Mouse (Mus musculus) neutrophil, adult 5-6 weeks (primary cell): ENCODE data around the gene Zbp1. TPM values are rescaled to one million over a fixed set of nuclear protein-coding genes. Genes with fewer than 3 reads are reported as not detected.
A peak's percentile ranks its signal among the peaks of the same experiment; 100 is the strongest.

ENCODE experiments used
- ATAC-seq: fragments of 151-379, 151-347 bp; 2 replicates; pipeline ENCODE4 v1.8.0; 2017; ENCODE audit warnings: mild to moderate bottlenecking, moderate TSS enrichment; ENCODE audit not compliant: insufficient number of reproducible peaks, poor library complexity, low FRiP score, severe bottlenecking; ENCODE audit errors: extremely low read depth
- total RNA-seq: library from RNA; stranded (forward); fragments of 200-1000 nt; gene quantifications from 2 replicates; pipeline ENCODE4 v1.2.3, GENCODE M21; 2017

Gene Zbp1
- total RNA-seq, 1 experiment from 2014 or later = 35.7 TPM

DNA sequence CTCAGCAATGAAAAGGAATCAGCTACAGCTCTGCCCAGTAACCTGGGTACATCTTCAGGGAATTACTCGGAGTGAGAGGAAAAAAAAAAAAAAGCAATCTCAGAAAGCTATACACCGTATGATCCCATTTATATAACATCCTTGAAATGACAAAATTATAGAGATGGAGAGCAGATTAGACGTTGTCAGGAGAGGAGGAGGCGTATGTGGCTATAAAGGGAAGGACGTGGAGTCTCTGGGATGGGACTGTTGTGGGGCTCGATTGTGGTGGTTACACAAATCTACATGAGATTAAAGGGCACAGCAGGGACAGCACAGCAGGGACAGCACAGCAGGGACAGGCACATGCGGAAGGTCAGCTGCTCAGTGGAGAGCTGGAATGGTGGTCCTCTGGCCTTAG, 30.1 kb upstream of the Zbp1 start:
- no peak for ATAC-seq

- ATAC-seq = no peak
These were observed 29.2 kb upstream of the Zbp1 start for GRCm38 (mm10) chr2:173247911-173248310.

DNA sequence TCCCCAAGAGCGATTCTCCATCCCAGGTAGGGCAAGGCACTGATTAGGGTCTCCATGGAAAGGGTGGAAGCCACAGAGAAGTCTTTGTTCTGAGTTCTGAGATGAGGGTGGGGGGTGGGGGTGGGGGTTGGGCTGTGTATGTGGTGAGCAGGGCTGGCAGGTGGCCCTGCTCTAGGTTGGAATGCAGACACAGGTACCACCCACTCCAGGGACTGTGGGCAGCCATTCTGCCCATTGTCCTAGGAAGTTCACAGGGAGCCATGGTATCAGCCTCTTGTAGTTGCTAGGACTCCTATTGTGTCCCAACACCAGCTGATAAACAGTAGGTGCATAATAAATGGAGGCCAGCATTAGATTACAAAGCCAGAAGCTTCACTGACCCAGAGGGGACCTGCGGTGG, 28.5 kb upstream of the Zbp1 start:
- ATAC-seq = no peak

DNA sequence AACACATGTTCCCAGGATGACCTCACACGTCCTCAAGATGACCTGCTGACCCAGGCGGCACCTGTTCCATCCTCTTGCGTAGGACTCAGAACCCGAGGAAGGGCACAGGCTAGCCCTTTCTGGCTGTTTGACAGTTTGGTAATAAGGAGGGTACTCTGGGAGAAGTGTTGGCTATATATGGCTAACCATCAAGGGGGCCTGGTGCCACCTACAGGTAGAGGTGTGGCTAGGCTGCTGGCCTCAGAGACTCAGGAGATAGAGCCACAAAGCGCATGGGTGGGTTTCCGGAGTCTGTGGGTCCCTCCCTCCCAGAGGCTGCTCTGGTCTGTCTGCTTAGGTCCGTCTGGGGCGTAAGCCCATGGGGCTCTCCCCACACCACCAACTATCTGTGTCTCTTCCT, 28.0 kb upstream of the Zbp1 start:
- no peak for ATAC-seq

DNA sequence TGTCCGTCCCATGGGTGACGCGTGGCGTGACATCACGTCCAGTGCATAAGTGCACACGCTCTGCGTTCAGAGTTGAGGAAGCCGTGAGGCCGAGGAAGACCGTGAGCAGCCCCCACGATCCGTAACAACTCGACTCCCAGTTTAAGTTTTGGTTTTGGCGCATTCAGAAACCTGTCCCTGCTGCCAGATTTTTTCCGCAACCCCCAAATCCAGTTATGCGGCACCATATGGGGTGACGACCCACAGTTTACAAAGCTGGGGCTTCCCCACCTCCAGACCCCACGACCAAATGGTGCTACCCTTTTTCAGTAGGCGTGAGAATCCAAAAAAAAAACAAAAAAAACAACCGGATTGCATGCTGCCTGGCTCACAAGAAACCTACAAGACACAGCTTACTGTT, 26.5 kb upstream of the Zbp1 start:
- ATAC-seq = no peak

DNA sequence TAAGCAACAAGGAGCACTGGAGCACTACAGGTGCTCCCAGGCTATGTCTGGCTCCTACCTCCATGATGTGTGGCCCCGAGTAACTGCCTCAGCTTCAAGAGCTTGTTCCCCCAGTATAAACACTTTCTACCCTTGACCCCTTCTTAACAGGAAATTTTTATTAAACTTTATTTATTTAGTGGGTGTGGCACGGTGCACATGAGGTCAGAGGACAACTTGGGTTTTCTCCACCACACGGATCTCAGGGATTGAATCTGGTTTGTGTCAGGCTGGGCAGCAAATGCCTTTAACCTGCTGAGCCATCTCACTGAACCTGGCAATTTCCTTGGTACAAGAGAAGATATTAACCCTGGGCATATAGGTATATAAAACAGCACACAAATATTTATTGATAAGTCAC, 25.4 kb upstream of the Zbp1 start:
- no peak for ATAC-seq

DNA sequence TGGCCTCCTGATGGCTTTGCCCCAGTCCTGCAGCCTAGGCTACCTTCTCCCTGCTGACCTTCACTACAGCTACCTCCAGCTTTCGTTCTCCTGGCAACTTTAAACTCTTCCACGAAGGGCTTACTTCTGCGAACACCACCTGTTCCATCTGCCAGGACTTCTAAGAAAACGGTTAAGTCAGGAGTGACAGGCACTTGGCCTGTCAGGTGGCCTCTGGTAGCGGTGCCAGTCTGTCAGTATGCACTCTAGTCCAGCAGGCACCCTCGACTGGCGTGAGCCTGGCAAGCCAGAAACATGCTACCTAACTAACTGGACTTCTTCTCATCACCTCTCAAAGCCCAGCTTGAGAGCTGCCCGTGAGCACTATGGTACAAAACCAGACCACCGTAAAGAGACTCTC, 24.9 kb upstream of the Zbp1 start:
- ATAC-seq = no peak

GRCm38 (mm10) chr2:173242874-173243273, 24.2 kb upstream of the Zbp1 start:
- no peak for ATAC-seq

DNA sequence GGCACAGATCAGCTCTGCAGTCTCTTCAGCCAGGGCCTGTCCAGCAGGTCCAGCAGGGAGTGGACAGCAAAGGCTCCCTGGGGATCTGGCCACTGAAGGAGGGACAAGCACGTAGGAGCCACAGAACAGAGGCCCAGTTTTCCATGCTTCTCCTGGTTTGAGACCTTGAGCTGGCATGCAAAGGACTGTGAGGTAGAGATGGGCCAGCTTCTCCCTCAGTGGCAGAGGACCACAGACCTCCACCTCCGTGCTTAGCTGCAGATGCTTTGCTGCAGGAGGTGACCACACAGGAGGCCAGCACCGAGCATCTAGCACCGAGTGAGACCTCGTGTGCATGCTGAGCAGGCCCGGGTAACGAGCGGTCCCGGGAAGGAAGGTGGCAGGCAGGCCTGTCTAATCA, 22.0 kb upstream of the Zbp1 start:
- no peak for ATAC-seq

GRCm38 (mm10) chr2:173238522-173238921, 19.8 kb upstream of the Zbp1 start:
- ATAC-seq = no peak

- ATAC-seq = no peak
These were observed 17.0 kb upstream of the Zbp1 start for GRCm38 (mm10) chr2:173235435-173236332.

DNA sequence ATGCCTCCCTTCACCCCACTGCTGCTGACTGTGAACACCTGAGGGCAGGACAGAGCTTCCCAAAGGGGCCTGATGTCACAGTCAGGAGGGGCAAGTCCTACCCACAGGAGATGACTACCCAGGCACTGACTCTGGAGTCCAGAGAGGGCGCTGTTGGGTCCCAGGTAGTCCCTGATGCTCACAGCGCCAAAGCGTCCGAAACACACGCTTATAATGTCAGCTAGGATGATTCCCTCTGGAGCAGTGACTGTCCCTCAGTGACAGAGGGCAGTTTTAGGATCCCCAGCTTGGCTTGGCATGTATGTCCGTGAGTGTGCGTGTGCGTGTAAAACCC, 14.0 kb upstream of the Zbp1 start:
- ATAC-seq = no peak

DNA sequence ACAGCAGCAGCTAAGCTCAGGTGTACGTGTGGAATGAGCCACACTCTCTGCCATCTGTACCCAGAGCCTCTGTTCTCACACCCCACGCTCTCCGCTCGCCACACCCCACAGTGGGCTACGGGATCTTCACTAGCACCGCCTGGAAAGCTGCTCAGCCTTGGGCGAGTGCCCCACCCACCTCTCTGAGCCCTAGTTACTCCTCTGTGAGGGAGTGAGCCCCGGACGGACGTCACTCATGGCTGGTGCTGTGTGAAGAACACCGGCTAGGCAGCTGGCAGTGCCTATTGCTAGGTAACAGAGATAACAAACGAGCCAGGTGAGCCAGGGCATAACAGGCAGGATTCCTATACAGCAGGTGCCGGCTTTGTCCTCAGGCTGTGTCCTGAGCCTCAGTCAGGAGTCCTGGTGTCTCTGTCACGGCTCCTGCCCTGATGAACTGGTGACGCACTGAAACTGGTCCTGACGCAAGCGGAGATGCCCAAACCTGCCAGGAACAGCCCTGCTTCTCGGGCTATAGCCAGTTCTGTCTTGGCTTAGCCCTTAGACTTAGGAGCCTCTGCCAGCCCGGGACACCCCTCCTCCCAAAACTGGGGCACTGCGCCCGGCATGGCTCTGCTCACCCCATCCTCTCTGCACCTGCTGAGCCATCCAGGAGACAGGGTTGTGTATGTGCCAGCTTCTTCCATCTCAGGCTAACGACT, 13.5 kb upstream of the Zbp1 start:
- ATAC-seq = no peak

- peak; percentile 70 for ATAC-seq
These were observed 11.0 kb upstream of the Zbp1 start for GRCm38 (mm10) chr2:173229578-173230224.

- ATAC-seq = no peak
These were observed 9.8 kb upstream of the Zbp1 start for GRCm38 (mm10) chr2:173228567-173228966.

- ATAC-seq = no peak
These were observed 8.1 kb upstream of the Zbp1 start for GRCm38 (mm10) chr2:173226792-173227191.

DNA sequence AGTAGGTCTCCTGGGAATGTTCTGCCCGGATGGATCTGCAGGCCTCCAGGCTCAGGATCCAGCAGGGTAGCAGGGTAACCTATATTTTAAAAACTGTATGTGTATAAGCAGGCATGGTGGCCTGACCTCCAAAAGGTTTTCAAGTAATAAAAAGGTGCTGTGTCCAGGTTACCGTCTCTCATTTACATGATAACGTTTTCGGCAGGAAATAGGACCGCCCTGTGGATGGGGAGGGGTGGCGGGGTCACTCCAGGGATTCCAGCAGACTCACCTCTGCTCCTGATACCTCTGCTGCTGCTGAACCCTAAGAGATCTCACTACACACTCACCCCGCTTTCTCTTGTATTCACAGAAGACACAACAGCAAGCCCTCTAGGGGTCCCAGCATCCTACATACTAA, 7.2 kb upstream of the Zbp1 start:
- no peak for ATAC-seq

- no peak for ATAC-seq
These were observed 6.1 kb upstream of the Zbp1 start for GRCm38 (mm10) chr2:173224832-173225231.

DNA sequence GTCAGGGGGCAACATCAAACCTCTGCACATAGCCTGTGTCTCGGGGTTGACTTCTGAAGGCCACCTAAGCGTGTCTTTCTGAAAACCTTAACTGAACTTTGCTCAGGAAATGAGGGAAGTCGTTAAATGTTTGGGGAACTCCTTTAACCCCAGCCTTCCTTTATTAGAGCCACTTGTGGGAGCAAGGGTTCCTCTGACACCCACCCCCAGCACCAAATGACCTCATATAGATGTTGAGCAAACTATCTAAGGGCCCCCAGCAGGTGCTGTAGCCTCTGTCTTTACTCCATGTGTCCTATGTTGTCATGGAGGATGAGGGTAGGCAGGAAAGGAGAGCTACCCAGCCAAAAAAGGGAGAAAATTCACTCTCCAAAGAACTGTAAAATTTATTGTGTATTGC, 5.4 kb upstream of the Zbp1 start:
- ATAC-seq = no peak

GRCm38 (mm10) chr2:173223496-173223895, 4.8 kb upstream of the Zbp1 start:
- ATAC-seq = no peak
